Mouse (Mus musculus): ENCODE data around the gene Myo1g. TPM values are rescaled to one million over a fixed set of nuclear protein-coding genes. Genes with fewer than 3 reads are reported as not detected.

Myo1g gene
- polyA plus RNA-seq, 1 experiment from 2014 or later, result 1.3 TPM

DNA sequence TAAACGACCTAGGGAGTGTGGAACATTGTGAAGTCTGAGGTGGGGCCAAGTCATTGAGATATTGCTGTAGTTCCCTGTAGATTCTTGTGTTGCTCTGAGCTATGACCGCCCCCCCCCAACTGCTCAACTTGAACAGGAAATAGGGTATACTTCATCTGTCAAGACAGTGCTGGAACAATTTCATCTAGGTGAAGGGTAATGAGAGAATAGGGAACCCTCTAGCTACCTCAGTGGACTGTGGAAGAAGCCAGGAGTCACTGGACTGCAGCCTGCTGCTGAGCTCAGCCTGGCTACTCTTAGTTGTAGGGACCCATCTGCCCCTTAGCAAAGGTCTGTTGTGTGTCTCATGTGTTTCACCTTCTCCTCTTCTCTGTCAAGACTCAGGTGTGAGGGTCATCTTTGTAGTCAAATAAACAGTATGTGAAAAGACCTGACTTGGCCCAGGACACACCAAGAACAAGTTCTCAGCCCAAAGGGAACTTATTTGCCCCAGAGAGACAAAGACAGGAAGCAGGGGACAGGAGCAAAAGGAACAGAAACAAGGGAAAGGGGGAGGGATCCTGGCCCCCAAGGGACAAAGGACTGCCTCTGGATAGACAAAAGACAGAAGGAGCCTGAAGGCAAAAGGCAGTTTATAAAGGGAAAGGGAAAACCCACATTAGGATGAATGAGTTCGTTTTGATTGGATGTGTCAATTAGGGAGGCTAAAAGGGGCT lies 36.4 kb downstream of the Myo1g start:
- no peak overlapping the region for H3K4me3 ChIP-seq
- H3K4me2 ChIP-seq, result no peak overlapping the region
- no peaks in the 10 kb centered on the region for H3K4me1 ChIP-seq
- no peaks in the 10 kb centered on the region for H3K27me3 ChIP-seq
- H3K9me3 ChIP-seq, result no peaks in the 10 kb centered on the region
- H3K9ac ChIP-seq, result no peak overlapping the region
- WGBS, result 56% methylated on average over 3 of the region's 3 CpGs
- no peak overlapping the region for H3K27ac ChIP-seq
- ATAC-seq (ENCODE audit: insufficient number of reproducible peaks, insufficient read depth, low FRiP score, low TSS enrichment, low read depth), result no peak
- H3K36me3 ChIP-seq, result no peaks in the 10 kb centered on the region

DNA sequence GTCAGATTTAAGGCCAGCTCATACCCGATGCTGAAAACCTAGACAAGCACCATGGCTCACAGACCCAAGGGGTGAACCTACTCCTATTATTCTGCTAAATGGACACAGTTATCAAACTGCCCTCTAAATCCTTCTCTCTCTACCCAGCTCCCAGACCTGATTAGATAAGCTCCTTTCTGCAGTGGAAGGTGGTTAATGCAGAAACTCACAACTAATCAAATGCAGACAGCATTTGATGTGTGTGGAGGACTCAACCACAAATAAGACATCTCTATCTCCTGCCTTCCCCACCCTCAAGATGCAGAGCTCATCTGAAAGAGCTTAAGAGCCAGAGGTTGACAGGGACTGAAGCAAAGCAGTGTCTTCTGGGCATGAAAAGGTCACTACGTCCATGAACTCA lies 37.7 kb downstream of the Myo1g start:
- no peak overlapping the region for H3K9ac ChIP-seq
- H3K4me3 ChIP-seq, result no peak overlapping the region
- no peaks in the 10 kb centered on the region for H3K36me3 ChIP-seq
- H3K27me3 ChIP-seq, result no peaks in the 10 kb centered on the region
- H3K27ac ChIP-seq, result no peak overlapping the region
- H3K9me3 ChIP-seq, result no peaks in the 10 kb centered on the region
- H3K4me1 ChIP-seq, result no peaks in the 10 kb centered on the region
- no peak overlapping the region for H3K4me2 ChIP-seq
- 78% methylated on average over 2 of the region's 2 CpGs for WGBS
- no peak for ATAC-seq (ENCODE audit: insufficient number of reproducible peaks, insufficient read depth, low FRiP score, low TSS enrichment, low read depth)

DNA sequence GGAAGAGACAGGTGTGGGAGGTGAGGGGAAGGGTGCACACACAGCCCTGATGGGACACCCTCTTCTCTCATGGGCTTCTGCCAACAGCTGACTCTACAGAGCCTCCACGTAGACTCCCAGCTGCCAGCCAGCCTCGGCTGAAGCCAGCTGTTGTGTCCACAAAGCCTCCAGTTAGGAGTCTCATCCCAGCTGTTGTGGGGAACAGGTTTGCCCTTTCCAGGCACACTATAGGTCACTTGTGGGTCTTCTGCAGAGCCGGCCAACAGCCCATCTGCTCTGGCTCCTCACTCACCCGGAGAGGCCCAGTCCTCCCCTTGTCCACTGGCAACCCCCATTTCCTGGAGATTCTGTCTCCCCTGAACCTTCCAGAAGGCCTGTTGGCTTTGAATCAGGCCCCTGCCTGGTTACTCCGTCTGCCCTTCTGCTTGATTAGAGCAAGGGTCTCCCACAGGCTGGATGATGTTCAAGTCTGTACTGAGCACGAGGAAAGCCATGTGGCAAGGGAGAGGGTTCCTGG lies 39.0 kb downstream of the Myo1g start:
- ATAC-seq (ENCODE audit: insufficient number of reproducible peaks, insufficient read depth, low FRiP score, low TSS enrichment, low read depth), result no peak
- no peak overlapping the region for H3K27ac ChIP-seq
- no peak overlapping the region for H3K4me3 ChIP-seq
- H3K4me2 ChIP-seq, result no peak overlapping the region
- H3K9me3 ChIP-seq, result no peaks in the 10 kb centered on the region
- no peak overlapping the region for H3K9ac ChIP-seq
- H3K36me3 ChIP-seq, result no peaks in the 10 kb centered on the region
- 71% methylated on average over 6 of the region's 6 CpGs for WGBS
- no peaks in the 10 kb centered on the region for H3K4me1 ChIP-seq
- no peaks in the 10 kb centered on the region for H3K27me3 ChIP-seq

GRCm38 (mm10) chr11:6480681-6481405 lies 39.9 kb downstream of the Myo1g start:
- Histone ChIP-seq H3K9me3 (no peaks in the 10 kb centered on the region), H3K36me3 (no peaks in the 10 kb centered on the region), H3K27ac (no peak overlapping the region), H3K4me3 (no peak overlapping the region), H3K4me2 (no peak overlapping the region), H3K27me3 (no peaks in the 10 kb centered on the region), H3K9ac (no peak overlapping the region), H3K4me1 (no peaks in the 10 kb centered on the region)
- no peak for ATAC-seq (ENCODE audit: insufficient number of reproducible peaks, insufficient read depth, low FRiP score, low TSS enrichment, low read depth)
- WGBS, result 77% methylated on average over 13 of the region's 13 CpGs

GRCm38 (mm10) chr11:6480191-6480590 lies 40.6 kb downstream of the Myo1g start:
- Histone ChIP-seq H3K9ac (no peak overlapping the region), H3K27ac (no peak overlapping the region), H3K4me1 (no peaks in the 10 kb centered on the region), H3K4me2 (no peak overlapping the region), H3K36me3 (no peaks in the 10 kb centered on the region), H3K27me3 (no peaks in the 10 kb centered on the region), H3K9me3 (no peaks in the 10 kb centered on the region), H3K4me3 (no peak overlapping the region)
- 77% methylated on average over 7 of the region's 7 CpGs for WGBS
- no peak for ATAC-seq (ENCODE audit: insufficient number of reproducible peaks, insufficient read depth, low FRiP score, low TSS enrichment, low read depth)

GRCm38 (mm10) chr11:6479231-6479630 lies 41.5 kb downstream of the Myo1g start:
- 77% methylated on average over 2 of the region's 2 CpGs for WGBS
- no peaks in the 10 kb centered on the region for H3K27me3 ChIP-seq
- H3K9me3 ChIP-seq, result no peaks in the 10 kb centered on the region
- H3K36me3 ChIP-seq, result no peaks in the 10 kb centered on the region
- no peak overlapping the region for H3K27ac ChIP-seq
- peaks cover 4% of the 10 kb centered on the region for H3K4me1 ChIP-seq
- no peak for ATAC-seq (ENCODE audit: insufficient number of reproducible peaks, insufficient read depth, low FRiP score, low TSS enrichment, low read depth)
- H3K4me2 ChIP-seq, result no peak overlapping the region
- no peak overlapping the region for H3K9ac ChIP-seq
- no peak overlapping the region for H3K4me3 ChIP-seq

DNA sequence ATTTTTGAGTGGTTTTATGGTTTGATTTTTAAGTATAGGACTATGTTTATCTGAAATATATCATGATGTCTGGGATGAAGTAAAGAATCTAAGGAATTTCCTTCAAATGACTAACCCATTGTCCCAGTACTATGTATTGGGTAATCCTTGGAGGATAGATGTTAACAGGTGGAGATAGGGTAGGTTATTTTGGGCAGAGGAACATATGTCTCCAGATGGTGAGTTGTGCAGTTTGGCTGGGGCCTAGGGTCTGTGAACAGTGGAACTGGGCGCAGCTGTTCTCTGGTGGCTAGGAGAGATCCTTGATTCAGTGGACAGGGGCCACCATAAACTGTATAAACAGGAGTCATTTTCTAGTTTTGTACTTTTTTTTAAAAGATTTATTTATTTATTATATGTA lies 43.4 kb downstream of the Myo1g start:
- no peak overlapping the region for H3K27ac ChIP-seq
- 86% methylated on average over 1 of the region's 1 CpGs for WGBS
- H3K4me3 ChIP-seq, result no peak overlapping the region
- H3K4me2 ChIP-seq, result no peak overlapping the region
- no peak overlapping the region for H3K9ac ChIP-seq
- H3K27me3 ChIP-seq, result no peaks in the 10 kb centered on the region
- H3K4me1 ChIP-seq, result peaks cover 14% of the 10 kb centered on the region
- H3K9me3 ChIP-seq, result no peaks in the 10 kb centered on the region
- ATAC-seq (ENCODE audit: insufficient number of reproducible peaks, insufficient read depth, low FRiP score, low TSS enrichment, low read depth), result no peak
- no peaks in the 10 kb centered on the region for H3K36me3 ChIP-seq

- Histone ChIP-seq H3K27me3 (no peaks in the 10 kb centered on the region), H3K27ac (no peak overlapping the region), H3K36me3 (no peaks in the 10 kb centered on the region), H3K9ac (no peak overlapping the region), H3K4me1 (peaks cover 17% of the 10 kb centered on the region), H3K9me3 (no peaks in the 10 kb centered on the region), H3K4me3 (no peak overlapping the region), H3K4me2 (no peak overlapping the region; the same call in 1 of the 2 replicates)
- 72% methylated on average over 6 of the region's 6 CpGs for WGBS
- no peak for ATAC-seq (ENCODE audit: insufficient number of reproducible peaks, insufficient read depth, low FRiP score, low TSS enrichment, low read depth)
Measured at GRCm38 (mm10) chr11:6476876-6477275, 43.9 kb downstream of the Myo1g start.

GRCm38 (mm10) chr11:6475867-6476484 lies 44.8 kb downstream of the Myo1g start, which contains the start of gene Purb:
Gene Purb (minus strand): TSS chr11:6475917.
- Histone ChIP-seq H3K4me1 (peaks cover 23% of the 10 kb centered on the region), H3K4me3 (peak within 1 kb of the TSS; percentile 90), H3K27me3 (no peaks in the 10 kb centered on the region), H3K9me3 (no peaks in the 10 kb centered on the region), H3K9ac (peak within 1 kb of the TSS; percentile 93), H3K4me2 (peak within 1 kb of the TSS; percentile 84), H3K27ac (peak within 1 kb of the TSS; percentile 93), H3K36me3 (no peaks in the 10 kb centered on the region)
- peak; percentile 91 for ATAC-seq (ENCODE audit: insufficient number of reproducible peaks, insufficient read depth, low FRiP score, low TSS enrichment, low read depth)
- WGBS, result under 1% methylated on average over 41 of the region's 76 CpGs

DNA sequence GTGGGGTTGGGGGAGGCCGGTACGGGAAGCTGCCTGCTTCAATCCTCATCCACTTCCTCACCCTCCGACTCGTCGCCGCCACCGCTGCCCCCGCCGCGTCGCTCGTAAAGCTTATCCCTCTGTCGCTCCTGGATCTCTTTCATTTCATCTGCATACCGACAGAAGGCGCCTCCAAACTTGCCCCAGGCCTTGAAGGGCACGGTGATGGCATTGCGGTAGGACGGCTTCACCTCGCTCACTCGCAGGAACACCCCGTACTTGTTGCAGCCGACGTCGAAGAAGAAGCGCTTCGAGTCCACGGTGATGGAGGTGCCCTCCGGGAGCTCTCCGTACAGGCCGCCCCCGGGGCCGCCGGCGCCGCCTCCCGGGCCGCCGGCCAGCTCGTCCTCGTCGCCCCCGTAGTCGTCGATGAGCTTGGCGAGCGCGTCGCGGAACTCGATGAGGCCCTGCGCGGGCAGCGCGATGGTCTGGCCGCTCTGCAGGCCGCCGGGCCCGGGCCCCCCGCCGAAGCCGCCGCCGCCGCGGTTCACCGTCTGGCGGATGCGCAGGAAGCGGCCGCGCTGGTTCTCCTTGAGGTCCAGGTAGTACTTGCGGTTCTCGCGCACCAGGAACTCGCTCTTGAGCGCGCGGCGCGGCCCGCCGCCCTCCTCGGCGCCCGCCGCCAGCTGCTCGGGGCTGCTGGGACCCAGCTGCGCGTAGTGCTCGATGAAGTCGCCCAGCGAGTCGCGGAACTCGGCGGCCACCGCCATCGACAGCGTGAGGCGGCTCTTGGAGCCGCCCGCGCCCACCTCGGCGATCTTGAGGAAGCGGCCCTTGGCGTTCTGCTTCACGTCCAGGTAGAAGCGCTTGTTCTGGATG lies 45.7 kb downstream of the Myo1g start:
- no peak for ATAC-seq (ENCODE audit: insufficient number of reproducible peaks, insufficient read depth, low FRiP score, low TSS enrichment, low read depth)
- Histone ChIP-seq H3K27me3 (no peaks in the 10 kb centered on the region), H3K9ac (peak overlapping the region; percentile 93), H3K9me3 (no peaks in the 10 kb centered on the region), H3K4me1 (peaks cover 32% of the 10 kb centered on the region), H3K27ac (peak overlapping the region; percentile 93), H3K4me3 (peak overlapping the region; percentile 90), H3K36me3 (peaks cover 3% of the 10 kb centered on the region; the same call in 1 of the 2 replicates), H3K4me2 (peak overlapping the region; percentile 84)
- WGBS, result under 1% methylated on average over 100 of the region's 109 CpGs

GRCm38 (mm10) chr11:6474381-6474780 lies 46.4 kb downstream of the Myo1g start:
- peaks cover 6% of the 10 kb centered on the region; the same call in 1 of the 2 replicates for H3K36me3 ChIP-seq
- peaks cover 36% of the 10 kb centered on the region for H3K4me1 ChIP-seq
- no peaks in the 10 kb centered on the region for H3K27me3 ChIP-seq
- peak overlapping the region; percentile 93 for H3K27ac ChIP-seq
- no peaks in the 10 kb centered on the region for H3K9me3 ChIP-seq
- 30% methylated on average over 6 of the region's 6 CpGs for WGBS
- ATAC-seq (ENCODE audit: insufficient number of reproducible peaks, insufficient read depth, low FRiP score, low TSS enrichment, low read depth), result no peak
- H3K4me3 ChIP-seq, result peak overlapping the region; percentile 90
- H3K9ac ChIP-seq, result peak overlapping the region; percentile 93
- peak overlapping the region; percentile 84 for H3K4me2 ChIP-seq
